Mouse (Mus musculus) thymus, adult 2 months (tissue): ENCODE results near the gene Gm11060. TPM values are rescaled to one million over a fixed set of nuclear protein-coding genes. Genes with fewer than 3 reads are reported as not detected.

ENCODE experiments used
- DNase-seq: peaks from one replicate; pipeline ENCODE4 v3.0.0; 2021
- H3K27ac ChIP-seq: fragments of 200-500 bp; 2 replicates; pipeline ENCODE4 v1.5.1; 2012; ENCODE audit warnings: low read length, control low read depth; ENCODE audit not compliant: control insufficient read depth, insufficient read depth
- H3K27me3 ChIP-seq: fragments of 200-500 bp; 2 replicates; pipeline ENCODE4 v1.6.1; 2012; ENCODE audit warnings: mild to moderate bottlenecking, low read length, moderate library complexity, mixed read lengths; ENCODE audit not compliant: control insufficient read depth, insufficient read depth
- H3K36me3 ChIP-seq: fragments of 200-500 bp; 2 replicates; pipeline ENCODE4 v1.6.1; 2012; ENCODE audit warnings: mild to moderate bottlenecking, low read length, moderate library complexity; ENCODE audit not compliant: control insufficient read depth, insufficient read depth
- H3K4me1 ChIP-seq: fragments of 200-500 bp; replicated peaks from 2 replicates; pipeline ENCODE4 v1.6.1; 2012; ENCODE audit warnings: low read length; ENCODE audit not compliant: control insufficient read depth, insufficient read depth
- H3K4me3 ChIP-seq: fragments of 200-500 bp; 2 replicates; pipeline ENCODE4 v1.5.1; 2012; ENCODE audit warnings: mild to moderate bottlenecking, low read length, control low read depth, moderate library complexity; ENCODE audit not compliant: control insufficient read depth, insufficient read depth
- CTCF ChIP-seq: fragments of 200-500 bp; IDR thresholded peaks from 2 replicates; pipeline ENCODE4 v1.5.1; 2012; ENCODE audit warnings: mild to moderate bottlenecking, control low read depth, low read length, moderate library complexity, borderline replicate concordance; ENCODE audit not compliant: control insufficient read depth, poor library complexity, insufficient read depth; ENCODE audit errors: extremely low read depth
- POLR2A ChIP-seq: fragments of 200-500 bp; IDR thresholded peaks from 2 replicates; pipeline ENCODE4 v1.6.1; 2012; ENCODE audit warnings: mild to moderate bottlenecking, low read length, control low read depth, moderate library complexity; ENCODE audit not compliant: control insufficient read depth, poor library complexity, insufficient read depth; ENCODE audit errors: extremely low read depth
- WGBS: fragments of 180-500 bp; shearing (Covaris S2); methylation state at CpG from one replicate; pipeline ENCODE4 v1.1.7; 2018; 5-methylcytosine and 5-hydroxymethylcytosine counted together
- polyA plus RNA-seq: library from polyadenylated mRNA; depleted of rRNA; stranded (reverse); fragments of >200 nt; gene quantifications from 2 replicates; pipeline ENCODE4 v1.2.3, GENCODE M21; 2012

Gm11060 gene
- polyA plus RNA-seq, 1 experiment: not detected

- WGBS: 56% methylated on average over 6 of the region's 6 CpGs
- H3K27me3 ChIP-seq: no peaks in the 10 kb centered on the region
- TF ChIP-seq POLR2A: no peak
- no peak for TF ChIP-seq CTCF
- H3K4me1 ChIP-seq: no peaks in the 10 kb centered on the region
- no peak overlapping the region for H3K27ac ChIP-seq
- no peak for DNase-seq
- H3K36me3 ChIP-seq: no peaks in the 10 kb centered on the region
- no peak overlapping the region for H3K4me3 ChIP-seq
Observed at GRCm38 (mm10) chr2:105108703-105109158, 16.9 kb downstream of the Gm11060 start.

GRCm38 (mm10) chr2:105114074-105114473 is 22.3 kb downstream of the Gm11060 start:
- TF ChIP-seq CTCF (no peak), POLR2A (no peak)
- 34% methylated on average over 9 of the region's 9 CpGs for WGBS
- H3K4me3 ChIP-seq: no peak overlapping the region
- H3K27me3 ChIP-seq: no peaks in the 10 kb centered on the region
- H3K27ac ChIP-seq: no peak overlapping the region
- H3K36me3 ChIP-seq: no peaks in the 10 kb centered on the region
- no peak for DNase-seq
- H3K4me1 ChIP-seq: no peaks in the 10 kb centered on the region

GRCm38 (mm10) chr2:105117669-105118068 is 25.9 kb downstream of the Gm11060 start:
- H3K36me3 ChIP-seq: no peaks in the 10 kb centered on the region
- no peaks in the 10 kb centered on the region for H3K4me1 ChIP-seq
- no peak overlapping the region for H3K4me3 ChIP-seq
- TF ChIP-seq POLR2A (no peak), CTCF (no peak)
- 66% methylated on average over 8 of the region's 8 CpGs for WGBS
- no peak overlapping the region for H3K27ac ChIP-seq
- no peak for DNase-seq
- peaks cover 7% of the 10 kb centered on the region; the same call in 1 of the 2 replicates for H3K27me3 ChIP-seq

- H3K4me1 ChIP-seq: no peaks in the 10 kb centered on the region
- no peak for DNase-seq
- TF ChIP-seq POLR2A (no peak), CTCF (no peak)
- peaks cover 18% of the 10 kb centered on the region; the same call in 1 of the 2 replicates for H3K27me3 ChIP-seq
- H3K4me3 ChIP-seq: no peak overlapping the region
- H3K27ac ChIP-seq: no peak overlapping the region
- no peaks in the 10 kb centered on the region for H3K36me3 ChIP-seq
- 19% methylated on average over 8 of the region's 8 CpGs for WGBS
Observed at GRCm38 (mm10) chr2:105122216-105122615, 30.4 kb downstream of the Gm11060 start.

DNA sequence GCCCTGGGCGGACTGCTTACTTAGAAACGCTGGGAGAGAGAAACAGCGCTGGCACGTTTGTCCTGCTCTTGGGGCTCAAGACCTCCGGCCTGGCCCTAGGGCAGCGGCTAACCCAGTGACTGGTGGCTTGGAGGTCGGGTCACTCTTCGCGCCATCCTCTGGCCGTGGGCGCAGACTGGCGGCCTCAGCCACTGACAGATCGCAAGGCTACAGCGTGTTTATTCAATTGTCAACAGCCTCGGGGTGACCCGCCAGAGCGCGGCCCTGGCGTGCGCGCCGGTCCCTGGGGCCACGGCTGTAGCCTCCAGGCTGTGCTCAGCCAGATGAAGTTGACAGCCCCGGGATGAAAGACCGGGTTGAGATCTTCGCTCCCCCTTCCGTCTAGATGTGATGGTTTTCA is 31.1 kb downstream of the Gm11060 start:
- TF ChIP-seq POLR2A: no peak
- no peak for TF ChIP-seq CTCF
- H3K36me3 ChIP-seq: no peaks in the 10 kb centered on the region
- H3K27me3 ChIP-seq: peaks cover 24% of the 10 kb centered on the region; the same call in 1 of the 2 replicates
- no peak overlapping the region for H3K27ac ChIP-seq
- 5% methylated on average over 27 of the region's 27 CpGs for WGBS
- H3K4me3 ChIP-seq: no peak overlapping the region
- no peak for DNase-seq
- H3K4me1 ChIP-seq: no peaks in the 10 kb centered on the region

DNA sequence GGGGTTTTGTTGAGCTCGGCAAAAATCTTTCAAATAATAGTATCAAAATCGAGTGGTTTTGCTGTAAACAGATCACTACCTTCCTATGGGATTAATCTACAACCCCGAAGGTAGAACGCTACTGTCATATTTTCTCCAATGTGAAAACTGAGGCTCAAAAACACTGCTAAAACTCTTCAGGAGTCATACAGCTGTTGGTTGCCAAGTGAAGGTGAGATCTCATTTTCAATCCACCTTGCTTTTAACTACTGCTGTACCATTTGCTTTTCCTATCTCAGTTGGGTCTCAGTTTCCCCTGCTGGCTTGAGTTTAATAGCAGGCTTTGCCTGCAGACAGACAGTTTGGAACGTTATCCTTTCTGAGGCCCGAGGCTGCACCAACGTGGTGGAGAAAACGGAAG is 31.6 kb downstream of the Gm11060 start:
- no peak overlapping the region for H3K27ac ChIP-seq
- no peaks in the 10 kb centered on the region for H3K4me1 ChIP-seq
- TF ChIP-seq CTCF (no peak), POLR2A (no peak)
- peaks cover 25% of the 10 kb centered on the region; the same call in 1 of the 2 replicates for H3K27me3 ChIP-seq
- whole genome bisulfite sequencing: 9% methylated on average over 8 of the region's 8 CpGs
- DNase-seq: no peak
- H3K36me3 ChIP-seq: no peaks in the 10 kb centered on the region
- H3K4me3 ChIP-seq: no peak overlapping the region

GRCm38 (mm10) chr2:105123881-105124280 is 32.1 kb downstream of the Gm11060 start:
- H3K27me3 ChIP-seq: peaks cover 29% of the 10 kb centered on the region; the same call in 1 of the 2 replicates
- 8% methylated on average over 9 of the region's 9 CpGs for WGBS
- DNase-seq: no peak
- H3K4me1 ChIP-seq: no peaks in the 10 kb centered on the region
- TF ChIP-seq CTCF (no peak), POLR2A (no peak)
- no peak overlapping the region for H3K4me3 ChIP-seq
- no peaks in the 10 kb centered on the region for H3K36me3 ChIP-seq
- H3K27ac ChIP-seq: no peak overlapping the region
